Mouse (Mus musculus): ENCODE data around the gene Stk4. TPM values are rescaled to one million over a fixed set of nuclear protein-coding genes. Genes with fewer than 3 reads are reported as not detected.
A peak's percentile ranks its signal among the peaks of the same experiment; 100 is the strongest.

Stk4 gene
- total RNA-seq, 2 experiments from 2014 or later = 37.9 to 41.2 TPM

DNA sequence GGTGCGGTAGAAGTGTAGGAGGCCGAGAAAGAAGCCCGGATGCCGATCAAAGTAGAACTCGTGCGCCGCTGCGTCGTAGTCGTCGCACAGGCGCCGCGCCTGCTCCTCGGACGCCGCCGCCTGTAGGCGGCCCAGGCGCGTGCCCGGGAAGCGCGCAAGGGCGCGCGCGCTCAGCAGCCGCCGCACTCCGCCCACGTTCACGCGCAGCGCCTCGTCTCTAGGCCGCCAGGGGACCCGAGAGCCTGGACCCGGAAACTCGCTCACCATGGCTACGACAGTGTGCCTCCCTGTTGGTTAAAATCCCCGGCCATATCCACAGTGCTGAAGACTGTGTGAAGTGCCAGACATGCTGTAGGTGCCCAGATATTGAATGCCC, 98.4 kb downstream of the Stk4 start:
- peak; percentile 31 to 39 for DNase-seq (ENCODE audit: low spot score in 2 of 2)

DNA sequence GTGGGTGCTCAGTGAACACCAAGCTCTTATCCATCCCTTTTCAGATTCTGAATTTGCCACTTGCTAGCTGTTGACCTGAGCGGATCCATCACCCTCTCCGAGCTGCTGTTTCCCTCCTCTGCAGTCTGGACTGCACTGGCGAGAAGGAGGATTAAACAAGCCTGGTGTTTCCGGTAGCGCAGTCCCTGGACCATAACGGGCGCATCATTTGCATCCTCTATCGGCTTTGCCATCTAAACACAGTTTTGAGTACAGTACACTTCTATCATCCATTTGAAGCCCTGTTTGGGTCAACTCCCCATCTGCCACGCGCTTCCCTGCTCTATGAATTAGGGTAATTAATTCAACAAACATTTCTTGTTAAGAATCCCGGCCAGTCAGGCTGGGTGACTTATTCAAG, 100.2 kb downstream of the Stk4 start:
- DNase-seq (ENCODE audit: low spot score in 2 of 2) = peak in 1 of 2 experiments; percentile 30

GRCm38 (mm10) chr2:164170902-164171301, 100.8 kb downstream of the Stk4 start, which contains the start of gene Kcns1:
TSS of gene Kcns1 (minus strand) at chr2:164171113.
- DNase-seq (ENCODE audit: low spot score in 2 of 2) = peak; percentile 37 to 60

GRCm38 (mm10) chr2:164173394-164173793, 103.3 kb downstream of the Stk4 start:
- DNase-seq (ENCODE audit: low spot score in 2 of 2) = no peak

GRCm38 (mm10) chr2:164174649-164175395, 104.7 kb downstream of the Stk4 start:
- peak; percentile 85 to 89 for DNase-seq (ENCODE audit: low spot score in 2 of 2)

DNA sequence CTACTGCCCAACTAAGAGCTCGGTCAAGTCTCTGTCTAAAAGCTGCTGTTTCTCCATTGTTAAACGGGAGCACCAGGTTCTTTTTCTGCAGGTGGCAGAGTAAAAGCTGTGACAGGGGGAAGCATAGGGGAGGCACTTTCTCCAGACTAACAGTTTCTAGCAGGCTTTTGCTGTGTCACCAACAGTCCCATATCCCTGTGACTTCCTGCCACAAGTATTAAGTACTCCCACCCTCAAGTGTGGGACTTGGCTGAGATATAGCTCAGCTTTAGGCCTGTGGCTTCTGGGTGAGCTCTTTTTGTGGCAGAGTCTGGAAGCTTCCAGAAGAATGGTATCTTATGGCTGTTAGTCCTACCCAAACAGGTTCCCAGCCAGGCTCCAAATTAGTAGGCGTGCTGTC, 105.7 kb downstream of the Stk4 start:
- DNase-seq (ENCODE audit: low spot score in 2 of 2) = no peak

- no peak for DNase-seq (ENCODE audit: low spot score in 2 of 2)
These were observed 107.7 kb downstream of the Stk4 start for GRCm38 (mm10) chr2:164177831-164178230.

GRCm38 (mm10) chr2:164180124-164180523, 110.0 kb downstream of the Stk4 start:
- peak in 1 of 2 experiments; percentile 31 for DNase-seq (ENCODE audit: low spot score in 2 of 2)

- no peak for DNase-seq (ENCODE audit: low spot score in 2 of 2)
These were observed 110.6 kb downstream of the Stk4 start for GRCm38 (mm10) chr2:164180770-164181169.

DNA sequence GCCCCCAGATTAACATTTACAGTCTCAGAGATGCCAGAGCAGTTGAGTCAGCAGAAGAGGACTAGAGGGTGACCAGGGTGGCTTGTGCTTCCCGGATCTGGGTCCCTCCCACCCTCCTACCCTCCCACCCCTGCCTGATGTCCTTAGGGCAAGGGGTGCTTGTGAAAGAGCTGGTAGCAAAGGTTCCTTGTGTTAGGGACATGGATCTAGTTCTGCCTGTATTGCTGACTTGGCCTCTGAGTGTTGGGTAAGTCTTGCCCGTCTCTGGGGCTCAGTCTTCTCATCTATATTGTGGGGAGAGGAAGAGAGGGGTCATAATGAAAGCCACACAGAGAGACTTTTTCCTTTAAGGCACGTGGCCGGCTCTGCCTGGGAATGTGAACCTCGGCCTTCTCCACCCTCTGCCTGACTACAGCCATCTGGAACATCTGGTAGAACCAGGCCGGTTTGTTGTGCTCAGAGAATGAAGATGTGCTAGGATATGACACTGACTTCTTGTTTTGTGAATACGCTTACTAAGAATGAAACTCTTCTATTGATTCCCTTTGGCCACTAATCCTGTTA, 112.7 kb downstream of the Stk4 start, which contains the start of gene Wfdc5:
TSS of gene Wfdc5 (minus strand) at position 51 of the 564 bp plus-strand sequence.
- DNase-seq (ENCODE audit: low spot score in 2 of 2) = no peak

- DNase-seq (ENCODE audit: low spot score in 2 of 2) = no peak
These were observed 113.2 kb downstream of the Stk4 start for GRCm38 (mm10) chr2:164183340-164183739.

GRCm38 (mm10) chr2:164184145-164184719, 114.1 kb downstream of the Stk4 start:
- no peak for DNase-seq (ENCODE audit: low spot score in 2 of 2)

DNA sequence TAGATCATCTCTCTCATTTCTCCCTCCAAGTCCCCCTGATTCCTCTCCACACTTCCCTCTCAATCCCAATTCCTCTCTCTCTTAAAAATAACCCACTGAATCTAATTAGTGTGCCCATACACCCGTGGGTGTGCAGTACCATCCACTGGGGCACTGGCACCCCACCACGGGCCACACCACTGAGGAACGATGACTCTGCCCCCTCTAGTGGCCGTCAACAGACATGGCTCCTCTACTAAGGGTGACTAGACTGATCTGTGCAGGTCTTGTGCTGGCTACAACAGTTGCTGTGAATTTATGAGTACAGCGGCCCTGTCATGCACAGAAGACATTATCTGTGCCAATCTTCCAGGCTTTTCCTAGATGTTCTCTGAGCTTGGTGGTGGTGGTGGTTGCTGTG, 118.6 kb downstream of the Stk4 start:
- no peak for DNase-seq (ENCODE audit: low spot score in 2 of 2)

DNA sequence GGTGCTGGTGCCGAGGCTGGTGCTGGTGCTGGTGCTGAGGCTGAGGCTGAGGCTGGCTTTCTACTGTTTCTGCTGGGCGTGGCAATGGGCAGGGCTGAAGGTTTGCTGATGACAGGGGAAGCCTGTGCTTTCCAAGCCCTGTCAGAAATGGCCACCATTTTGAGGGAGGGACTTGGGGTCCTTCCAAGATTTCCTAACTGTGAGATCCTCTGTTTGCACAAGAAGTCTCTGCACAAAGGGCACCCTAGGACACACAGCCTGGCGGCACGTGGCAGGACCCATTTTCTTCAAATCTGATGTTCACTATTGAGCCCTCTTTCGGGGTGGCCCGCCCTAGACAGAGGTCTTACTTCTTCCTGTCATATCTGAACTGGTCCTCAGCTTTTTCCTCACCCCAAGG, 120.5 kb downstream of the Stk4 start, which contains the start of gene Wfdc12:
TSS of gene Wfdc12 (minus strand) at position 33 of the 400 bp plus-strand sequence.
- no peak for DNase-seq (ENCODE audit: low spot score in 2 of 2)

DNA sequence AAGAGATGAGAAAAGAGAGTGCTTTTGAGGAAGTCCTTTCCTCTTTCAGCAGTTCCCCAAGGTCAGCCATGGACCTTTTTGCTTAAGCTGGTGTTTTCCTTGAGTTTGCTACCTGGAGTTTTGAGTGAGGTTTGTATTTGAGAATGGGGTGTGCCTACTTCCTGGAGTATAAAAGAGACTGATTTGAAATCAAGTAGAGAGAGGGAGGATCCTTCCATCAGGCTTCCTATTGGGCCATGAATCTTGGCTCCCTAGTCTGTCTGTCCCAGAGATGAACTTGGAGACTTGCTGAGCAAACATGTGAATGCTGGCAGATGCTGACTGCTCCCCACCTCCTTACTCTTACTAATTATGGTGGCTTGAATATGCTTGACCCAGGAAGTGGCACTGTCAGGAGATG, 122.2 kb downstream of the Stk4 start:
- no peak for DNase-seq (ENCODE audit: low spot score in 2 of 2)

- DNase-seq (ENCODE audit: low spot score in 2 of 2) = no peak
These were observed 125.0 kb downstream of the Stk4 start for GRCm38 (mm10) chr2:164194959-164195630.

GRCm38 (mm10) chr2:164195971-164196699, 126.0 kb downstream of the Stk4 start:
- DNase-seq (ENCODE audit: low spot score in 2 of 2) = no peak

GRCm38 (mm10) chr2:164196700-164196990, 126.5 kb downstream of the Stk4 start:
- no peak for DNase-seq (ENCODE audit: low spot score in 2 of 2)

DNA sequence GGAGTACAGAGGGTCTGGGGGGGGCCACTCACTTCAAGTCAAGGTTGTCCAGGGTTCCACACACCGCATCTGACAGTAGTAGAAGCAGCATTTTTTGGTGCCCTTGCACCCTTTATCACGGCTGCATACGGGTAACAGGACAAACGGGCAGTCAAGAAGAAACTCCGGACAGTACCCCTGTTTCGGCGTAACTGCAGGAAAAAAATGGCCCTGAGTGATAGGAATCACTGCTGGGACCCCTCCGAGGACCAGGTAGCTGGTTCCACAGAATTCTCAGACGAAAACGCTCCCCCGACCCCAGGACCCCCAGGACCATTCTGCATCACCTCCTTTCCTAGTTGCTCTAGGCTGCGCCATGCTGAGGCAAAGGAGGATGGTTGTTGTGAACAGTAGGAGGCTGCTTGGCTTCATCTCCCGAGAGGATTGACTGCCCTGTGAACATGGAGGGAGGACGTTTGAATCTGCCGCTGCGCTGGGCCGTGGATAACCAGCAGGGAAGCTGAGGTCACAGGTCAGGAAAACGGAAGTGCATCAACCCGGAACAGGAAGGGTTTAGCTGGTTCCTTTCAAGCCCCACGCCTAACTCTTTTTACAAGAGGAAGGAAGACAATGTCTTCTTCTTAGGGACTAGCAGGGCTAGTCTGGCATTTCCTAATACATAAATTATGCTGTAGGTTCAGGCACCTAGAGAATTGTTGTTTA, 129.7 kb downstream of the Stk4 start, which contains the start of gene Wfdc15a:
TSS of gene Wfdc15a (minus strand) at position 505 of the 702 bp plus-strand sequence.
- DNase-seq (ENCODE audit: low spot score in 2 of 2) = no peak

All from left cerebral cortex, adult 18-20 months (tissue).